Comparison of ENCODE assay signal across 11 mouse cellular contexts in genomic region chr4:56901671-56902070, GRCm38 (mm10). TPM values are rescaled to one million over a fixed set of nuclear protein-coding genes. Genes with fewer than 3 reads are reported as not detected.
DNase-seq lines count a peak whose midpoint lies in the region; ATAC-seq and TF ChIP-seq lines count a peak whose summit lies in the region.
"Had no signal": no experiment of that assay in that cellular context is flagged by ENCODE, and none has a peak within 500 bp of the region (broad histone marks: within the 10 kb centered on the region; RNA-seq: fewer than 3 reads in every experiment).

No protein-coding gene starts in this region.

- H3K4me3 ChIP-seq in heart, postnatal 0 days (ENCODE audit: low read depth, low read length): no peak overlapping the region
- H3K4me3 ChIP-seq in lung, embryonic 14.5 days (ENCODE audit: low read depth, low read length): no peak overlapping the region
- H3K4me3 ChIP-seq in lung, adult 2 months (replicated peaks; ENCODE audit: extremely low read depth, low read depth, low read length): no peak overlapping the region
- no peak overlapping the region for H3K4me3 ChIP-seq in heart, embryonic 11.5 days (ENCODE audit: low read depth, low read length)
- H3K4me3 ChIP-seq: megakaryocyte, embryonic 14.5 days; neural tube, embryonic 15.5 days had no signal

- no peak for DNase-seq in heart, postnatal 0 days (ENCODE audit: low spot score)
- DNase-seq in heart, postnatal 25 days (ENCODE audit: low spot score): no peak
- no peak for DNase-seq in lung, embryonic 14.5 days
- no peak for DNase-seq in lung, adult 2 months
- peak; percentile 63 for DNase-seq in ES-CJ7 (ENCODE audit: low read depth, low spot score)
- peak; percentile 28 for DNase-seq in naive thymus-derived CD4-positive, alpha-beta T cell, adult 2 months (ENCODE audit: low read depth)
- no peak for DNase-seq in spleen, adult 12 weeks (ENCODE audit: low spot score)
- DNase-seq: spleen, adult 18-20 months had no signal

- no peak overlapping the region for H3K27ac ChIP-seq in heart, postnatal 0 days (ENCODE audit: low read depth)
- no peak overlapping the region for H3K27ac ChIP-seq in lung, embryonic 14.5 days (ENCODE audit: low read depth)
- no peak overlapping the region for H3K27ac ChIP-seq in heart, embryonic 11.5 days (ENCODE audit: low read depth, low read length)
- H3K27ac ChIP-seq: neural tube, embryonic 15.5 days had no signal

- intact Hi-C loops in heart, postnatal 25 days (cut with DNase I): no loop called here

- H3K4me1 ChIP-seq in heart, postnatal 0 days (ENCODE audit: control insufficient read depth, insufficient read depth): 0 out of 2 replicates have a peak, but pooled peaks cover 4% of the 10 kb centered on the region
- no peaks in the 10 kb centered on the region for H3K4me1 ChIP-seq in lung, embryonic 14.5 days (ENCODE audit: insufficient read depth)
- H3K4me1 ChIP-seq in lung, adult 2 months (ENCODE audit: control insufficient read depth, insufficient read depth, low read length): no peaks in the 10 kb centered on the region
- no peaks in the 10 kb centered on the region for H3K4me1 ChIP-seq in heart, embryonic 11.5 days (ENCODE audit: control insufficient read depth, insufficient read depth, low read length)
- H3K4me1 ChIP-seq: neural tube, embryonic 15.5 days had no signal

- H3K27me3 ChIP-seq in heart, postnatal 0 days (ENCODE audit: control insufficient read depth, insufficient read depth, low read length): no peaks in the 10 kb centered on the region
- H3K27me3 ChIP-seq in lung, embryonic 14.5 days (ENCODE audit: insufficient read depth, low read length): no peaks in the 10 kb centered on the region
- no peaks in the 10 kb centered on the region for H3K27me3 ChIP-seq in heart, embryonic 11.5 days (ENCODE audit: control insufficient read depth, insufficient read depth, low read length)
- H3K27me3 ChIP-seq: megakaryocyte, embryonic 14.5 days; neural tube, embryonic 15.5 days had no signal

- no peaks in the 10 kb centered on the region for H3K9me3 ChIP-seq in heart, postnatal 0 days (replicated peaks; ENCODE audit: control insufficient read depth, low read length)
- H3K9me3 ChIP-seq in lung, embryonic 14.5 days (ENCODE audit: low read depth, low read length): no peaks in the 10 kb centered on the region
- 0 out of 2 replicates have a peak, but pooled peaks cover 5% of the 10 kb centered on the region for H3K9me3 ChIP-seq in heart, embryonic 11.5 days (replicated peaks; ENCODE audit: control insufficient read depth, low read length)
- H3K9me3 ChIP-seq: megakaryocyte, embryonic 14.5 days; neural tube, embryonic 15.5 days had no signal

- H3K9ac ChIP-seq in heart, postnatal 0 days (replicated peaks; ENCODE audit: low read depth, low read length): no peak overlapping the region
- no peak overlapping the region for H3K9ac ChIP-seq in lung, embryonic 14.5 days
- no peak overlapping the region for H3K9ac ChIP-seq in heart, embryonic 11.5 days (ENCODE audit: low read depth, low read length)
- H3K9ac ChIP-seq: neural tube, embryonic 15.5 days had no signal

- ATAC-seq in heart, postnatal 0 days (ENCODE audit: insufficient read depth, low read depth): no peak
- no peak for ATAC-seq in lung, embryonic 14.5 days (ENCODE audit: insufficient read depth)
- no peak for ATAC-seq in heart, embryonic 11.5 days (replicated peaks; ENCODE audit: insufficient number of reproducible peaks, low FRiP score, low TSS enrichment)

- WGBS in heart, postnatal 0 days: 93% methylated on average over 2 of the region's 2 CpGs
- WGBS in lung, embryonic 14.5 days: 92% methylated on average over 2 of the region's 2 CpGs
- WGBS in lung, adult 2 months: 90% methylated on average over 2 of the region's 2 CpGs
- 94% methylated on average over 2 of the region's 2 CpGs for WGBS in heart, embryonic 11.5 days (ENCODE audit: insufficient replicate concordance)

- TF ChIP-seq EP300 in heart, postnatal 0 days (IDR thresholded peaks at IDR 0.05; ENCODE audit: low read depth): no peak

- H3K4me2 ChIP-seq in heart, postnatal 0 days (ENCODE audit: low read depth, low read length): no peak overlapping the region
- no peak overlapping the region for H3K4me2 ChIP-seq in lung, embryonic 14.5 days
- no peak overlapping the region for H3K4me2 ChIP-seq in heart, embryonic 11.5 days
- H3K4me2 ChIP-seq: neural tube, embryonic 15.5 days had no signal

- peaks cover 77% of the 10 kb centered on the region for H3K36me3 ChIP-seq in heart, postnatal 0 days (replicated peaks; ENCODE audit: control insufficient read depth, insufficient read depth, low read length)
- peaks cover 82% of the 10 kb centered on the region for H3K36me3 ChIP-seq in lung, embryonic 14.5 days (ENCODE audit: insufficient read depth)
- H3K36me3 ChIP-seq in heart, embryonic 11.5 days (ENCODE audit: control insufficient read depth, insufficient read depth, low read length): peaks cover 39% of the 10 kb centered on the region

- no peak for TF ChIP-seq POLR2A in lung, adult 2 months (IDR thresholded peaks at IDR 0.05; ENCODE audit: borderline replicate concordance, extremely low read depth, low read depth, low read length)

- TF ChIP-seq CTCF in heart, postnatal 0 days (IDR thresholded peaks at IDR 0.05; ENCODE audit: low read depth): 0 out of 2 replicates have a peak, but pooled peaks have one; percentile 11
- TF ChIP-seq CTCF in lung, embryonic 14.5 days (IDR thresholded peaks at IDR 0.05; ENCODE audit: low read depth): peak; percentile 51
- no peak for TF ChIP-seq CTCF in lung, adult 2 months (IDR thresholded peaks at IDR 0.05; ENCODE audit: insufficient read depth, low read length)

RNA-seq across cellular contexts. Expression of gene Ctnnal1, which starts 36.7 kb away (rescaled TPM):
- total RNA-seq in heart, postnatal 0 days (2014; rRNA removed; ENCODE audit: low replicate concordance): 27.9 and 34.3 TPM in 2 replicates
- 34.4 and 35.5 TPM in 2 replicates for polyA plus RNA-seq in heart, postnatal 0 days (2015; fragmentation: Nextera tagmentation; extraction: Ambion mirVana)
- 10 to 100 TPM; 24.1 to 25.1 TPM for total RNA-seq in heart, postnatal 25 days (2021)
- 20.2 and 22.1 TPM in 2 replicates for polyA plus RNA-seq in lung, embryonic 14.5 days (2014; fragmentation: Nextera tagmentation; extraction: Ambion mirVana)
- 4.4 and 8.8 TPM in 2 replicates for polyA plus RNA-seq in lung, adult 2 months (2012; rRNA removed)
- 16.5 and 19.1 TPM in 2 replicates for polyA plus RNA-seq in heart, embryonic 11.5 days (2014; fragmentation: Nextera tagmentation; extraction: Ambion mirVana)

RNA-seq across cellular contexts. Expression of gene Tmem245, which starts 45.6 kb away (rescaled TPM):
- 68.4 and 82.4 TPM in 2 replicates for total RNA-seq in heart, postnatal 0 days (2014; rRNA removed; ENCODE audit: low replicate concordance)
- polyA plus RNA-seq in heart, postnatal 0 days (2015; fragmentation: Nextera tagmentation; extraction: Ambion mirVana): 21.1 and 23.7 TPM in 2 replicates
- total RNA-seq in heart, postnatal 25 days (2021): 10 to 100 TPM; 56.5 to 58.1 TPM
- 11.7 and 12.9 TPM in 2 replicates for polyA plus RNA-seq in lung, embryonic 14.5 days (2014; fragmentation: Nextera tagmentation; extraction: Ambion mirVana)
- 15.4 and 20.5 TPM in 2 replicates for polyA plus RNA-seq in lung, adult 2 months (2012; rRNA removed)
- 9.7 and 12.1 TPM in 2 replicates for polyA plus RNA-seq in heart, embryonic 11.5 days (2014; fragmentation: Nextera tagmentation; extraction: Ambion mirVana)

Comparison
In these comparisons a context has a peak if more than half of its experiments do, and no peak if none do; other contexts are left out.
1. DNase-seq: peak in ES-CJ7 (single experiment) and naive thymus-derived CD4-positive, alpha-beta T cell, adult 2 months (single experiment); none in heart, postnatal 0 days (single experiment), heart, postnatal 25 days (single experiment), lung, embryonic 14.5 days (single experiment), lung, adult 2 months (single experiment) and spleen, adult 12 weeks (single experiment).